Mouse (Mus musculus) mouse embryonic stem cell (cell line): ENCODE results near the gene March7.

Experiments
- in situ Hi-C, 2 experiments: fragments of 300-500 bp; cut with MboI; formaldehyde crosslinking; loops; 1 replicate in 1 of 2; 3 replicates in 1 of 2; pipeline ENCODE4 v1.14.3; 2019 to 2020; ENCODE audit warnings: low sequenced_read_pairs in 2 of 2, low pct_unique_long_range_greater_than_20kb in 1 of 2, mixed read lengths in 1 of 2; ENCODE audit not compliant: unreplicated experiment in 1 of 2

The March7 gene

DNA sequence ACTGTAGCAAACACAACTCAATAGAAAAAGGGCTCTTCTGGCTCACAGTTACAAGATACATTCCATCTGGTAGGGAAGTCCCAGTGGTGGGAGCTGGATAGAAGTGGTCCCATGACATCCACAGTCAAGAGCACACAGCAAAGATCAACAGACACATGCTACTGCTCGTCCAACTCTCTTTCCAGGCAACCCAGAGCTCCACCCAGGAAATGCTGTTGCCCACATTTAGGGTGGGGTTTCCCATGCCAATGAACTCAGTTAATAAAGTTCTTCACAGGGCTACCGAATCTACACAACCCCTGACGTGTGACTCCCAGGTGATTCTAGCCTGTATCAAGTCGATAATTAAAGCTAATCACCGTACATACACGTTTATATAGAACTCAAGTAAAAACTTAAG, 5.5 kb upstream of the March7 start:
- in situ Hi-C loops: loop anchor here in 1 of 2 experiments (10.0 kb wide), 1 partner anchor 159 kb away; no protein-coding TSS in a partner anchor

DNA sequence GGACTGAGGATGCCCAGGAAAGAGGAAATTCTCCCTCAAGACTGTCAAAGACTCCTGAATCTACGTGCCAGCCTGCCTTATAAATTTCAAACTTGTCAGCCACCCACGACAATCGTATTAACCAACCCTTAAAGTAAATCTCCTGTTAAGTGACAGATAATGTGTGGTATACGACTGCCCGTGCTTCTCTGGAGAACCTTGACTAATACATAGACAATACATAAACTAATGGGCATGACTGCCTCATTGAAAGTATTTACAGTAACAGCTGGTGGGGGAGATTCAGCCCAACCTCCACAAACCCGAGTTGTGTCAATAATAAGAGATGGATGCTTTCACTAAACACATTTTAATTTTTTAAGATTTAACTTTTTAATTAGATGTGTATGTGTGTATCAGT, 3.9 kb upstream of the March7 start:
- in situ Hi-C loops: loop anchor here in 1 of 2 experiments (10.0 kb wide), 1 partner anchor 161 kb away; no protein-coding TSS in a partner anchor

DNA sequence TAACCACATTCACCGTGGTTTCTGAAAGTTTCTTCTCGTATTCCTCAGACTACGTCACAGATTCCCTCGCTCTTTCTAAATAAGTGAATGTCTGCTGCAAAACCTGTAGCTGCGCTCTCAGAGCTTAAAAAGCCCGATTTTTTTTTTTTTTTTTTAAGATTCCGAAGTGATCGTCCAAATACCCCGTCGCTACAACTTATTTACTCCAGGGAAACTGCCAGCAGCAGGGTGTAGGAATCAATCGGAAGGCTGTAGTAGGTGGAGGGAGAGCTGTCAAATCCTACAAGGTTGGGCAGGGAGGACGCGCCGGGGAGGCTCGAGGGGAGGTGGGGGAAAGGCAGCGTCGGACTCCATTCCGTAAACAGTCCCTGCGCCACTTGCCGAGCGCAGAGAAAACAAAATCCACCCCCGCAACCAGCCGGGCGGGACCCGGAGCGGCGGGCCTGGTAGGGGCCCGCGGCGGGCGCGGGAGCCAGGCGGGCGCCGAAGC, 520 bp upstream of the March7 start:
- in situ Hi-C loops: loop anchor here in 1 of 2 experiments (10.0 kb wide), 1 partner anchor 164 kb away; no protein-coding TSS in a partner anchor

DNA sequence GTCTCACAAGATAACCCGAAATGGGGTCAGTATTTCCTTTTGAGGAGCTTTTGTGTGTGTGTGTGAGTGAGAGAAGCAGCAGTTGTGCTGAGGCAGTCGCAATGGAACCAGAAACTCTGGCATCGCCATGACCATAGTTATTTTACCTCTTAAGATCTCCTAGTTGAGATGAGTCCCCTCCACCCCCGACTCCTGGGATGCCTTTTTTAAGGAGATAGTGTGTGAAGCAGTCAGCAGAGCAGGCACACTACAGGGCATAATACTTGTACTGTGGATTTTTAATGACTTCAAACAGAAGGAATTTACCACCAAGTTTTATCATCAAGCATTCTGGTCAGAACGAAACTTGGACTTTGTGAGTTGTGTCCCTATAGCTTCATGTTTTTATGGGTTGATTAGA, 1.1 kb downstream of the March7 start:
- in situ Hi-C loops: no loop called here

DNA sequence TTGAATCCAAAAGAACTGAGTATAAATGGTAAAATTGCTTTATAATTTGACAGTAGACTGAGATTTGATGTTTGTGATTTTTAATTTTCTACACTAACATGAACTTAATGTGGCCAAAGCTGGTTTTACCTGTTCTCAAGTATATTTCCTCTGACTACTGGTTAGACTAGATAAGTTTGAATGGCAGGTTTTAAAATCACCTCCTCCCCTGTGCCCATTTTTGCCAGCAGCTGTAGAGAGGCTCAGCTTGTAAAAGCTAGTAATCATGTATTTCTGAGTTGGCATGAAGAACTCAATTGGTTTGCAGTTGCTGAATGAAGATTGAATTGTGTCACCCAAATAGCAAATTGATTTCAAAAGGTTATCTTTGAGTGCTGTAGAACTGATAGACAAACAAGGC, 2.8 kb downstream of the March7 start:
- in situ Hi-C loops: no loop called here

DNA sequence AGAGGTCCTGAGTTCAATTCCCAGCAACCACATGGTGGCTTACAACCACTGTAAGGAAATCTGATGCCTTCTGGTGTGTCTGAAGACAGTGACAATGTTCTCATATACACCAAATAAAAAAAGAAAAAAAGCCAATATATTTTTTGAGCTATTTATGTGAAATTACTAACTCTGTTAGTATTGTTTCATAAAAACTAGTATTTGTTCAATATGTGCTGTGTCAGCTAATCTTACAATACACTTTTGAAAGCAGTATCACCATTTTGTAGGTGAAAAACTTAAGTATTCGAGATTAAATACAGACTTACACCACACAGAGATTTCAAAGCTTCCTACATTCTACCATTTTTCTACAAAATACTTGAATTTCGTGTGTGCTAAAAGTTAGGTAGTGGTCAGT, 5.0 kb downstream of the March7 start:
- in situ Hi-C loops: no loop called here

DNA sequence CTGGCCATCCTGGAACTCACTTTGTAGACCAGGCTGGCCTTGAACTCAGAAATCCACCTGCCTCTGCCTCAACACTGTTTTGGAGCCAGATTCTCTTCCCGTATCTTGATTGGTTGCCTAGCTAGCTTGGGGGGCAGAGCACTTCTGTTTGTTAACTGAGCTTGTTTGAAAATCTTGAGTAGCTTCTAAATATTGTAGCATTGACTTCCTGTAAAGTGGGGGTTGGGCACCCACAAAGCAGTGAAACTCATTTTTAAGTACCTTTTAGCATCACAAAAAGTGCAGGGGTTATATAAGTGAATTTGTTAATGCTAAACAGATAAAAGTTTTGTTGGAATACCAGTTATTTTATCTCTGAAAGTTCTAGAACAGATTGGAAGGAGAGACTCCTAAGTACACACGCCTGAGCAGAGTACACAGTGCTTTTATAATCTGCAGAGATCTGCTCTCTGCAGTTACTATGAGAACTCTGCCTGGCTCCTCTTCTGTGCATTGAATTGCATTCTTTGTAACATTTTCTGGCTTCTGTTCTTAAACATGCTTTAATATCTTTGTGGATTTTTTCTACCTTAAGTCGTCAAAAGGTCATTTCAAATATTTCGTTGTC, 7.0 kb downstream of the March7 start:
- in situ Hi-C loops: no loop called here

DNA sequence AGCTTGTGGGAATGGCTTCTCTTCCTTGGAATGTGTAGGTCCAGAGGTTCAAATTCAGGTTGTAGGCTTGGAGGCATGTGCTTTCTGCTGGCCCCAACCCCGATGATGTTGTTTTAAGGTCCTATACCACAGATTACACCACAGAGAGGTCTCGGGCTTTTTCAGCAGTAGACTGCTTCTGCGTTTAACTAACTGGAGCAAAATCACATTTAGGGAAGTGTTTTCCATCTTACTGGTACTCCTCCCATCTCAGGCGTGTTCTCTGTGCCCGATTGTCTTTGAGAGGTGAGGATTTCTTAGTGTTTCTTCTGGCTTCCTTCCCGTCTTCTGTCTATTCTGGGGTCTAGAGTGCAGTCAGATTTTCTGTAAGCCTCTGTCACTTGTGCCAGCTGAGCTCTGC, 7.9 kb downstream of the March7 start:
- in situ Hi-C loops: no loop called here

DNA sequence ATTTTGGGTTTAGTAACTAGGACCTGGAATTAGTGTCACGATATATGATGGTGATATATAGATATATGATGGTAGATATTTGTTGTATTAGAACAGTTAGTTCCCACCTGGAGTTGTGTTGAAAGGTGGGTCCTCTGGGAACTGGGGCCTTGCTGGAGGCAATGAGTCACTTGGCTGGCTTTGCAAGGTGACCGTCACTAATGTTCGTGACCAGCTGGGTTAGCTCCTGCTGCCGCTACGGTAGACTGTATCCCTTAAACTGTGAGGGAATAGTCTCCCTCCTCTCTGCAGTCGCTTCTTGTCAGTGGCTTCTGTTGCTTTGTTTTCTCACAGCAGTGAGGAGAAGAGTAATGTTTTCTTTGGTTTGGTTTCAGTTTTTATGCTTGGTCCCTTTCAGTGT, 11.5 kb downstream of the March7 start:
- in situ Hi-C loops: no loop called here

DNA sequence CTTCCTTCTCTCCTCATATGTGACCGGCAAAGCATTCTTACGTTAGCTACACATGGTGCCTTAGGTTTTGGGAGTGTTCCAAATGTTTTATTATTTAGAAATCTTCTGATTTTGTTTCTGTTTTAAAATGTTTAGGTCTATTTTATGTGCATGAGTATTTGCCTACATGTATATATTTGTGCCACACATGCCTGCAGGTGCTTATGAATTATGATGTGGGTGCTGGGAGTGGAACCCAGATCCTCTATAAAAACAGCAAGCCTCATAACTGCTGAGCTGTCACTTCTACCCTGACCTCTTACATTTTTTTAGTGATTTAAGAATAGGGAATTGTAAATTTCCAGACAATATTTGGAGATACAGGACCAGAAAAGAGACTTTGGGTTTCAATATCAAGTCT, 12.3 kb downstream of the March7 start:
- in situ Hi-C loops: no loop called here

DNA sequence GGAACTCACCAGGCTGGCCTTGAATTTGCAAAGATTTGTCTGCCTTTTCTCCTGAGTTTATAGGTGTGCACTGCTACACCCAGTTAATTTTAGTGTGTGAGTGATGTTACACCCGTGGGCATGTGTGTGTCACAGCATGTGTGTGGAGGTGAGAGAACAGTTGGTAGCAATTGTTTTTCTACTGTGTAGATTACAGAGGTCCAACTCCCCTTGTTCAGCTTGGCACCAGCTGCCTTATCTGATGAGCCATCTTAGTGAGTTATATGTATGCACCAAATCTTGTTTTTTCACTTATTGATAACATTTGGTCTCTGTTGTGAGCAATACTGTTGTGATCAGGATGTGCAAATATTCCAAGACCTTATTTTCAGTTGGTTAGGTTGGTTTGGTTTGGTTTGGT, 13.8 kb downstream of the March7 start:
- in situ Hi-C loops: no loop called here

DNA sequence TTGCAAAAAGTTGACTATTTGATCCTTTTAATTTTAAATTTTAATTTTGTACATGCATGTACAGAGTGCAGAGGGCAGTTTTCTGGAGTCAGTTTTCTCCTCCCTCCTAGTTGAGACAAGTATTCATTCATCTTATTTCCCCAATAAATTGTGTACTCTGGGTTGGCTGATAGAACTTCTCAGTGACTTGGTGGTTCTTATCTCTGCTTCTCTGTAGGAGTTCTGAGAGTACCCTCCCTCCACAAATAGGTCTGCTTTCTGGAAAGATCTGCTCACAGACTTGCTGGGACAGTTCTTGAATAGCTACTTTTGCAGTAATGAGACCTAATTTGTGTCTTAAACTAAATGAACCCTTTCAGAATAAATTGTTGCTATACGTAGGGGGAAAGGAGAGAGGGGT, 18.8 kb downstream of the March7 start:
- in situ Hi-C loops: no loop called here

DNA sequence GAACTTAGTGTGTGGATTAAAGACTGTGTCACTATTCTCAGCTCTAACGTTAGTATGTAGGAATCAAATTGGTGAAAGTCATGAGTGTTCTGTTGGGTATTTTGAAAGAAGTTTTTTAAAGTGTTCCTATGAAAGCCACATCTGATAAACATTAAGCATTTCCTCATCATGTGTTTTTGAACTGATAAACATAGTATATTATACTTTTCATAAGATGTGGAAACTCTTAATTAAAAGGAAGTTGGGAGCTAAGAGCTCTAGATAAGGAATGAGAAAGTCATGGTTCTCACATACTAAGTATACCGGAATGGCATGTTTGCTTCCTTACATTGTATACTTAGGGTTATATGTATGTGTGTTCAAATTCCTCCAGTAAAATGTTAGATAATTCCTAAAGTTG, 20.7 kb downstream of the March7 start:
- in situ Hi-C loops: no loop called here

DNA sequence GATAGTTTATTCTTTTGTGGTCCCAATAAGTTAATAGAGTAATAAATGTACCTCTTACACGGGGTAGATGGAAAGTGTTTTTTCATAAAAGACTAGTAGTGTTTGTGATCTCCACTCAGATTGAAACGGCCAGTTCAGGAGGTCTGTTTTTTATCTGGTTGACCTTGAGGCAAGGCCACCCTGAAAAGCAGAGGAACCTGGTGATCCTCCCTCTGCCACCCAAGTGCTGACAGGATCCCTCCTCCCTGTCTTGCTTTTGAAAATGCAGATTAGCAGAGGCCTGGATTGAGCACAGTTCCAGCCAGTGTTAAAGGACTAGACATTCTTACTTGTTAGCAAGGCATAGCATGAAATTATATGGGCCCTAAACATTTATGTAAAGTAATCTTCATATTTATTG, 23.5 kb downstream of the March7 start:
- in situ Hi-C loops: no loop called here

DNA sequence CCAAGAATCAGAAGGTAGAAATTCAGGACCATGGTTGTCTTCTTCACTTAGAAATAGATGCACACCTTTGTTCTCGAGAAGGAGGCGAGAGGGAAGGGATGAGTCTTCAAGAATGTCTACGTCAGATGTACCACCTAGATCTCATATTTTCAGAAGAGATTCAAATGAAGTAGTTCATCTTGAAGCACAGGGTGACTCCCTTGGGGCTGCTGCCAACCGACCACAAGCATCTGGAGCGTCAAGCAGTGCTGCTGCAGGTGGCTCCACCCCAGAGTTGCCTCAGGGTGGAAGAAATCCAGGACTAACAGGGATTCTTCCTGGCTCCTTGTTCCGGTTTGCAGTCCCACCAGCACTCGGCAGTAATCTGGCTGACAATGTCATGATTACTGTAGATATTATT, 24.8 kb downstream of the March7 start:
- in situ Hi-C loops: no loop called here

DNA sequence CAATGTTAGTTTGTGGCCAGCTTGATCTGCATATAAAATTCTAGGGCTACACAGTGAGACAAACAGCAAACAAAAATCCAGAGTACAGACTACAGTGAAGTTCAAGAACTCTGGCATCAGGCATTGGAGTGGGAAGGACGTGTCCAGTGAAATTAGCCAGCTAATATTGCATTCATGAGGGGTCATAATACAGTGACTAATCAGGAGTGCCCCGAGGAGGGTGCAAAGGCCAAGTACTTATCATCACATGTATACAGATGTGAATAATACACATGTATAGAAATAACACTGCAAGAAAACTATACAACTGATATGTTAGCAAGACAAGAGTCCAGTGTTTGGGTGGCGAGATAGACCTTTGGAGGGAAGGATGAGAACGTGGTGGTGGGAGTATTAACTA, 43.1 kb downstream of the March7 start:
- in situ Hi-C loops: no loop called here

DNA sequence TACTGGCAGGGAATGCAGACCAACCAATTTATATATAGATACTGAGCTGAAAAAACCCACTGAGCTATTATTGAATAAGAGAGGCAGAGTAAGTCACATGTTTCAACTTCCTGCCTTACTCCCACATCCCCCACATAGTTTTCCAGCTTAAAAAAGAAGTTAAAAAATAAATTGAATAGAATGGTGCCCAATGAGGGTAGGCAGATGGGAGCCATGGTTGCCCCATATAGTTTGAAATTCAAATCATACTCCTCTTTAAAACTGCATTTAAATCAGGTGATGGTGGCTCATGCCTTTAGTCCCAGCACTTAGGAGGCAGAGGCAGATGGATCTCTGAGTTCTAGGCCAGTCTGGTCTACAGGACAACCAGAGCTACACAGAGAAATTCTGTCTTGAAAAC, 43.8 kb downstream of the March7 start:
- in situ Hi-C loops: no loop called here

DNA sequence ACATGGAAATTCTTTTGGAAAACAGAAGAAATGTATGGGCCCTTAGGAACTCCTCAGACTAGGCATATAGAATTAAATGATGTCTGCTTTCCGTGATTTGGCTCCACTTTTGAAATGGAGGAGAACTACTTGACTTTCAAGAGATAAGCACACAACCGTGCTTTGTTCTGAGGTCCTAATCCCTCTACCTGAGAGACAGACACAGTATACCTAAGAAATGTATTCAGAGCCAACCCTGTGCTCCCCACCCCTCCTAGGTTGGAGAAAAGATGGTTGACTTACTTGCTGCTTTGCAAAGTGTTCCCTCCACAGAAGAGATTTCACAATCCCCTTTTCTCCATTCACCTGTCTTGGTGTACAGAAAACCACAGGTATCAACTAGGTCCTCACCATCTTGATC, 47.1 kb downstream of the March7 start:
- in situ Hi-C loops: no loop called here

DNA sequence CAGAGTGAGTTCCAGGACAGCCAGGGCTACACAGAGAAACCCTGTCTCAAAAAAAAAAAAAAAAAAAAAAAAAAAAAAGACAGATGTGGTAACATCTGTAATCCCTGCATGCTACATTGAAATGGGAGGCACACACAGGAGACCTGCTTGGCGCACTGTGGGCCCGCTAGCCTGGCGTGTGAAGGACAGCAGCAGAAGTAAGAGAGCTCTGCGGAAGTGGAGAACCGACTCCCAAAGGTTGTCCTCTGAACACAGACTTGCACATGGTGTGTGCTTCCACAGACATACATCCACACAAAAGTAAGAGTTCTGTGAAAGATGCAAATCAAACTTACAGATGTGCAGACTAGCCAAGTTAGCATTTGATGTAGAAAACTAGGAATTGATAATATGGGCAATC, 49.5 kb downstream of the March7 start:
- in situ Hi-C loops: no loop called here

DNA sequence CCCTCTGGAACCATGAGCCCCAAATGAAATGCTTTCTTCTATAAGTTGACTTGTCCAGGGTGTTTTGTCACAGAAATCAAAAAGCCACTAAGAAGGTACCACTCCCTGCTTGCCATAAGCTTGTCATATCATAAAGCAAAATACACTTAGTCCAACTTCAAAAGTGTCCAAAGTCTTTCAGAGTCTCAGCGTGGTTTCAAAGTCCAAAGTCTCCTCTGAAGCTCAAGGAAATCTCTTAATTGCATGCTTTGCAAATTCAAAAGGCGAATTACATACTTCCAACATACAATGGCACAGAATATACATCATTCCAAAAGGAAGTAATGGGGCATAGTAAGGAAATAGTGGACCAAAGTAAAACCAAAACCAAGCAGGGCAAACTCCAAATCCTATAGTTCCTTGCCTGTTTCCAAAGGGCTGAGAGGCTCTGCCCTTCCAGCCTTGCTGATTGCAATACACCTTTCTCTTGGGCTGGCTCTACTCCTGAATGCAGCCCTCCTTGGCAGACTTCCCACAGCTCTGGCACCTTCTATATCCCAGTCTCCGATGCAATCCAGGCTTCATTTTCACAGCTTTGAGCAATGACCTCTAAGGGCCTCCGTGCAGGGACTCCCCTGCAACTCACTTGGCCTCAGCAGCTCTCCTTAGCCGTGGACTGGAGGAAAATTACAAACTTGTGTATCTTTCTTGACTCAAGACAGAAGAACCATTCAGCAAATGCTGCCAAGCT, 51.1 kb downstream of the March7 start:
- in situ Hi-C loops: no loop called here
